Mouse (Mus musculus) CH12F3 (cell line): Measurements from ENCODE around the gene Ano2.

ENCODE experiments used
- in situ Hi-C: fragments of 300-500 bp; cut with MboI; formaldehyde crosslinking; loops from 2 replicates; pipeline ENCODE4 v1.14.3; 2020; ENCODE audit warnings: low sequenced_read_pairs

The Ano2 gene

GRCm38 (mm10) chr6:126034728-126035127 is 344.5 kb downstream of the Ano2 start:
- in situ Hi-C loops, result no loop called here

DNA sequence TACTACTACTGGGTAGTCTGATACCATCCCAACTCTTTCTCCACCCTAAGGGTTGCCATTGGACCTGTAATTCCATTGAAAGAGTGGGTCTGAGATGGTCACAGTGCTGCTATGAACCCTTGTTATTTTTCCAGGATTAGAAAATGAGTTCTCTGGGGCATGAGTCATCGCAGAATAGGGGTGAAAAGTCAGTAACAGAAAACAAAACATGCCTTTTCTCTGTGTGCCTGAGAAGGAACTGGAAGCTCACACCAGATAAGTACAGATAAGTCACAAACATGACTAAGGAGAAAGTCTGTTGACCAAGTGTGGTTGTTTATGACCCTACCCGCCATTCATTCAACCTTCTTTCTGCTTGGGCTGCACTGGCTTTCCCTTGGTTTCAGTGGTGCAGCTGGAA is 345.4 kb downstream of the Ano2 start:
- in situ Hi-C loops, result no loop called here

- in situ Hi-C loops, result no loop called here
These were observed 355.7 kb downstream of the Ano2 start for GRCm38 (mm10) chr6:126045931-126046330.

DNA sequence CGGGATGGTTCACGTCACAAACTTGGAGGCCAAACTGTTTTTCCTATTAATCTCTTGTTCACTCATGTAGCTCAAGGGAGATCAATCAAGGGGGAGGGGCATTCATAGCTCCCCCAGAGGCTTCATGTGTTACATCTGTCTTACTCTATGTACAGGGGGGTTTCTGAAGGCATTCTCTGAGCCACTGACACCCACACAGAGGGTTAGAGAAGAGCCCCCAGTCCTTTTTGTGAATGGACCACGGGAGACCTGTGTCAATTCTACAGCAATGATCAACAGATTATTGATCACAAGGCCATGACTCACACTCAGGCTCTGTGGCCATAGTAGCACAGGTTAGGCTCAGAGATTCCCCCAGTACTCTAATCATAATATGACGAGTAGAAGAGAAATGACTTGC is 358.0 kb downstream of the Ano2 start:
- in situ Hi-C loops, result no loop called here

DNA sequence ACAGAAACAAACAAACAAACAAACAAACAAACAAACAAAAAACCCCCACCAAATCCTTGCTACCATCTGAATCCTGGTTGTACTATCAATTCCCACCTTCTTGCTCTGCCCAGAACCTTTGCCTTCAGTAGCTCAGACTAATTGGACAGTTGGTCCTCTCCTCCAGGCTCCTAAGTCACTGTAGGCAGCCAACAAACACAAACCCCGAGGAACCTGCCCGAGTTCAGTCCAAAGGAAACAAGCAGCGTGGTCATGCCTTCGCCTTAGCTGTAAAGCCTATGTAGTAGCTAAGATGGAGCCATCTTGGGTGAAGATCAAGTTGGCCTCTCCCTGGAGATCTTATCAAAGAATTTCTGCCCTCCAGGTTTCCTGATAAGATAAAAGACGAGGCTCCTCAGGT is 362.9 kb downstream of the Ano2 start:
- in situ Hi-C loops, result no loop called here

GRCm38 (mm10) chr6:126057706-126058105 is 367.5 kb downstream of the Ano2 start:
- in situ Hi-C loops, result no loop called here

- in situ Hi-C loops, result no loop called here
These were observed 390.3 kb downstream of the Ano2 start for GRCm38 (mm10) chr6:126080531-126080930.

DNA sequence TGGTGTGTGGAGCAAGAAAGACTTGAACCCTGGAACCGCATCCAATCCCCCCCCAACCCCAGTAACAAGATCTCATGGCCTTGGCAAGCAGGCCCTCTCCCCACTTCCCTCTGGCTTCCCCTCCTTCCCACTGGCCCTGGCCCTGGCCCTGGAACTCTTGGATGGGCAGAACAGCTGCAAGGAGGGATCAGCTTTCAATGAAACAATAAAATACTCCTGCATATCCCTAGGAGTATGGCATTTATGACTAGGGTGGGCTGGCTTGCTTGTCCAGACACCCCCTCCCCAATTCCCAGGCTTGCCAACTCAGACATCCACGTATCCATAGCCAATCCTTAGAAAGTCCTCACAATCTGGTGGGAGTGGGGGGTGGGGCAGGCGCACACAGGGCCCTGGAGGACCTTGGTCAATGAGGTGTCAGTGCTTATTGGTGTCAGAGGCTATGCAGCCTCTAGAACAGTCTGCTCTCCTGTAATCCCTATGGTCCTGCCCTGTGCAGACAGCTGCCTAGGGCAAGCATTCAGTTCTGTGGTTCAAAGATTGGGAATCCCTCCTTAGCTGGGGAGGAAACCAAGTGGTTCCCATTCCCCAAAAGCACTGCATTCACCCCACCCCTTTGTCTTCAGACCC is 396.2 kb downstream of the Ano2 start:
- in situ Hi-C loops, result no loop called here

- in situ Hi-C loops, result no loop called here
These were observed 398.5 kb downstream of the Ano2 start for GRCm38 (mm10) chr6:126088489-126089265.
